Mouse (Mus musculus) frontal cortex, postnatal 36 days (tissue): ENCODE measurements around the gene Secisbp2.
A peak's percentile ranks its signal among the peaks of the same experiment; 100 is the strongest.
"Not testable (repeated sequence)": the region's sequence is repeated elsewhere in the genome, so short reads cannot be mapped to it uniquely, and the experiment has no call there.

Experiments
- DNase-seq, 2 experiments: peaks; one replicate each; pipeline ENCODE4 v3.0.0; 2022; ENCODE audit warnings: low spot score in 2 of 2

Secisbp2 gene

DNA sequence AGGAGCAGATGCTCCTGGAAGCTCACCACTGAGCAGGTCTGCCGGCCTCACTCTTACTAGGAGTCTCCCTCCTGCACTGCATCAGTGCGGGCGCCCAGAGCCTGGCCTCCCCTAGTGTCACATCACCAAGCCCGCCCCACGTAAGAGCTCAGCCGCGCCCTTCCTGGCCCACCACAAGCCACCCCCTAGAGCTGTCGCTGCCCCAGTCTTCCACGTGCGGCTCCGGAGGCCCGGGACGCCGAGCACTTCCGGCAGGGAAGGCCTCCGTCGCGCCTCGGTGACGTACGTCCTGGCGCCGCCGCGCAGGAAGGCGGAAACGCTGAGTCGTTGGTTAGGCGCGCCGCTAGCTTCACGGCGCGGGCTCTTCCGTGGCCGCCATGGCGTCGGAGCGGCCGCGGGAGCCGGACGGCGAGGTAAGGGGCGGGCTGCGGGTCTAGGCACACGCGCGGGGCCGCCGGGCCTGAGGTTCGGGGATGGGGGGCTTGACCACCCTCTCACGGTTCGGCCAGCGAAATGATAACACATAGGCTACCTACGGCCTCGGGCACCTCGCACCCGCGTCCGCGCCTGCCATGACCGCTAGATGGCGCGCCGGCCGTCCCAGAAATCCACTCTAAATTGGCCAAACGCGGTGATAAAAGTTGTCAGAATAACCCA, at the start of gene Secisbp2:
Gene Secisbp2 (plus strand): TSS at position 290 of the 657 bp plus-strand sequence.
- DNase-seq, result peak; percentile 97

DNA sequence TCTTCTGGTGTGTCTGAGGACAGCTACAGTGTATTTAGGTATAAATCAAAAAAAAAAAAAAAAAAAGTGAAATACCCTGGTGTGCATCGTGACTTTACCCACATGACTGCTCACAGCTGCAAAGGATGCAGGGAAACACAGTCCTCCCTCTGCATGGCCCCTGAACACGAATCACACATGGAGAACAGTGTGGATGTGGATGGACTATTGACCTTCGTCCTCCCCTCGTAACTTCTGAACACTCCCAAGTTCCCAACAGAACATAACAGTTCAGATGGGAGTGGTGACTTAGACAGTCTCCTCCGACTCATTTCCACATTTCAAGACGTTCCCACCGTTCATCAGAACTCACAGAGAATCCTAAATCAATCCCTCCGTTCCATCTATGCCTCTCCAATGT, 48.7 kb upstream of the Secisbp2 start:
- no peak for DNase-seq

- peak; percentile 44 to 70 for DNase-seq
These were observed 48.1 kb upstream of the Secisbp2 start for GRCm38 (mm10) chr13:51603221-51603893.

- DNase-seq, result peak; percentile 36 to 73
These were observed 47.6 kb upstream of the Secisbp2 start for GRCm38 (mm10) chr13:51603894-51604244.

DNA sequence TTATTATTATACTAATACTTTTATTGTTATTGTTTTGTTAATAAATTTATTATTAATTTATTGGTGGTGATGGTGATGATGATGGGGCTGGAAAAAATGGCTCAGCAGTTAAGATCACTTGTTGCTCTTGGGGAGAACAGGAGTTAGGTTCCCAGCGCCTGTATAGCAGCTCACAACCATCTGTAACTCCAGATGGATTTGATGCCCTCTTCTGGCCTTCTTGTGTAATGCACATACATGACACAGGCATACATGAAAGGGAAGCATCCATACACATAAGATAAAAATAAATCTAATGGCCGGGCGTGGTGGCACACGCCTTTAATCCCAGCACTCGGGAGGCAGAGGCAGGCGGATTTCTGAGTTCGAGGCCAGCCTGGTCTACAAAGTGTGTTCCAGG, 42.3 kb upstream of the Secisbp2 start:
- no peak for DNase-seq

- DNase-seq, result no peak
These were observed 40.4 kb upstream of the Secisbp2 start for GRCm38 (mm10) chr13:51611060-51611459.

- no peak for DNase-seq
These were observed 40.0 kb upstream of the Secisbp2 start for GRCm38 (mm10) chr13:51611500-51611899.

DNA sequence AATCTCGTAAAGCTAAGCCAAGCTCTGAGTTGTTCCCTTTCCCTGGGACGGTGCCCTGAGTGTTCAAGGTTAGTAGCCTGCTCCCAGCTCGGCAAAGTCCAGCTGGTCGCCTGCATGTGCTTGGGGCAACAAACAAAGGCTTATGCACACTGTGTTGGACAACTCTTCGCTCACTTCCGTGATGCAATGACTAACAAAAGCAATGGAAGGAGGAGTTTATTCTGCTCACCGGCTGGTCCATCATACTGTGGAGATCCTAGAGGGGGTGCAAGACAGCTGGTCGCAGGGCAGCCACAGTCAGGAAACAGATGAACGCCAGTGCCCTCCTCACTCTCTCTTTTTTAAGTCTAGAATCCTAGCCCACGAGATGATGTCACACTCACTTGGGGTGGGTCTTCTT, 35.7 kb upstream of the Secisbp2 start:
- no peak for DNase-seq

GRCm38 (mm10) chr13:51616417-51617044, 35.0 kb upstream of the Secisbp2 start:
- peak; percentile 82 to 84 for DNase-seq

GRCm38 (mm10) chr13:51617306-51617705, 34.2 kb upstream of the Secisbp2 start:
- no peak for DNase-seq

DNA sequence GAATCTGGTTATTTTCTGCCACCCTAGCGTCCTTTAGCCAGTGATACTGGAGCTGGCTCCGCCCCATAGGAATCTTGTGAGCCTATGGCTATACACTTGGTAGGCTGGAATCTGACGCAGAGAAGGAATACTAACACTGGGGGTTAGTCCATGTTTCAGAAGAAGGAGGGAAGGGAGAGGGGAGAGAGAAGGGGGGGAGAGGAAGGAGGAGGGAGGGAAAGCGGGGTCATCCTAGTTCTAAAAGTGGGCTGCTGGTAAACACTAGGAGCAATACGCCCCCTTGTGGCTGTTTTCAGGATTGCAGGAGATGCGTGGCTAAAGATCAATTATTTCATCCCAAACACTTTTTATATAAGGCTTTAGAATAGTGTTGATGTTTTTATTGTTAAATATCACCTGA, 33.6 kb upstream of the Secisbp2 start:
- DNase-seq, result peak; percentile 67 to 79

- no peak for DNase-seq
These were observed 32.9 kb upstream of the Secisbp2 start for GRCm38 (mm10) chr13:51618602-51619001.

- no peak for DNase-seq
These were observed 28.9 kb upstream of the Secisbp2 start for GRCm38 (mm10) chr13:51622626-51623025.

DNA sequence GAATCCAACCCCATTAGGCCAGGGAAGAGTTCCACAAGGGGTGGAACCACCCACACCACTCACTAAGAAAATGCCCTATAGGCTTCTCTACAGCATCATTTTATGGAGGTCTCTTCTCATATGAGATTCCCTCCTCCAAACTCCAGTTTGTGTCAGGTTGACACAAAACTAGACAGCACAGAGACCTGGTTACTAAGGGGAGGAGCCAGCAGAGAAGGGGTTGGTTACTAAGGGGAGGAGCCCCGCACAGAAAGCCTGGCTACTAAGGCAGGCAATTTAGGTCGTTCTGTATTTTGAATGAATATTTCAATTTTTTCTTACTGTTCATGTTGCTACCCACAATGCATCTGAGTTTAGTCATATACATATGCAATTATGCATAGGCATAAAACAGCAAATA, 27.8 kb upstream of the Secisbp2 start:
- no peak for DNase-seq

DNA sequence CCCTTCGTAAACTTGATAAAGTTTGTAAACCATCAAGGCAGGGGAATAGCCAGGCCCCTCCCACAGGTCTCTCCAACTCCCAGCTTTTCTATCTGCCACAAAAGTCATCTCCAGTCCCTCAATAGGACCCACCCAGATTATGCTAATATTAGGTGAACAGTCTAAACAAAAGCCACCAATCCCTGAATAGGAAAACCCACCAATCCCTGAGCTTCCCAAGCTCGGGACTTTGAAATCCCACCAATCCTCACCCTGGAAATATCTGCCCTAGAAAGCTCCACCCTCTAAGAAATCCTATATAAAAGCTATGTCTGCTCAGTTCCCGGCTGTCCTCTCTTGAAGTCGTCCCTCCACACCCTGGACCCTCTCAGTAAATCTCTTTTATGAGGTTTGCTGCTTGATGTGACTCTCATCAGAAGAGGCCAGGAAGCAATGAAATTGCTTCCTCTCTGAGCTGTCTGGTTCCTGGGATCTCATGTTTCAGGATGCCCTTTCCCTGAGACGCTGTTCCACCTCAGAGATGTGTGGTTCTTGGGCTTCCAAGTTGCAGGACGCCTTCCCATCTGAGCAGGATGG, 23.1 kb upstream of the Secisbp2 start:
- no peak for DNase-seq

GRCm38 (mm10) chr13:51631354-51631992, 20.0 kb upstream of the Secisbp2 start:
- no peak for DNase-seq

DNA sequence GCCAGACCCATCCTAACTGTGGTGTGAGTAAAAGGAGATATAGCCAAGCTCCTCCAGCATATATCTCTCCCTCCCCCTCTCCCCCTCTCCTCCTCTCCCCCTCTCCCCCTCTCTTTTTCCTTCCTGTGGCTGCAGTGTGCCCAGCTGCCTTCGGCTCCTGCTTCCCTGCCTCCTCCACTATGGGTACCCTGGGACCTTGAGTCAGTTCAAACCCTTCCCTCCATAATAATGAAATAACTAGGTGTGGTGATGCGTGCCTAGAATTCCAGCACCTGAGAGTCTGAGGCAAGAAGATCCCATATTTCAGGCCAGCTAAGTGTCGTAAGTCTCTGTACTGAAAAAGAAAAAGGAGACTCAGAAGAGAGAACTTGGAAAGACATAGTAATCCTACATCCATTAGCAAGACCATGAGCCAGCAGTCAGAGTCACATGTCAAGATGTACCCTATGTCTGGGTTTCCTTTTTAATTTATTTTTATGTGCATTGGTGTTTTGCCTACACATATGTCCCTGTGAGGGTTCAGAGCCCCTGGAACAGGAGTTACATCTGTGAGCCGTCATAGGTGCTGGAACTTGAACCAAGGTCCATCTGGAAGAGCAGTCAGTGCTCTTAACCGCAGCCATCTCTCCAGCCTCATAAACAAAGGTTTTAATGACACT, 18.8 kb upstream of the Secisbp2 start:
- no peak for DNase-seq

GRCm38 (mm10) chr13:51635384-51635783, 16.1 kb upstream of the Secisbp2 start:
- not testable (repeated sequence) for DNase-seq

GRCm38 (mm10) chr13:51638958-51639357, 12.5 kb upstream of the Secisbp2 start:
- no peak for DNase-seq

- DNase-seq, result no peak
These were observed 10.1 kb upstream of the Secisbp2 start for GRCm38 (mm10) chr13:51641424-51641823.

DNA sequence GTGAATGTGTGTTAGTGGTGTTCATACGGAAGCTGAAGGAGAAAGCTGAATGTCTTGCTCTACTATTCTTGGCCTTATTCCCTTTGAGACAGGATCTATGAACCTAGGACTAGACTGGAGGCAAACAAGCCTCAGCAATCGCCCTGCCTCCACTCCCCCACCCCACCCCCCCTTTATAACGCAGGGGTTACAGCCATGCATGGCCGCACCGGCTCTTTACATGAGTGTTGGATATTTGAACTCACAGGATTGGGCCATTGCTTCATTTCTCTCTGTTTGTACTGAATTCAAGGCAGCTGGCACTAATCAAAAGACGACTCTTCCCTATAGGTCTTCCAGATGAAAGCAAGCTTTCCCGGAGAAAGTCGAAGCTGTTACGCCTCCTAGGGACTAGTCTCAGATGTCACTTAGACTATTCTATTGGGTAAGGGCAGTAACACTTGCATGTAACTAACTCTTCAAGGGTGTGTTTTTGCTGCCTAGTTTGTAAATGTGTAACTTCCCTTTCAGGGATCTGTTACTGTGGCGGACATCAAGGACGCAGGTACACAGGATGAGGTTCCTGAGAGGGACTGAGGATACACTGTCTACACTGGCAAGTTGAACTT, 9.2 kb upstream of the Secisbp2 start:
- DNase-seq, result no peak
